Mouse (Mus musculus): ENCODE data around the gene Gm1043. TPM values are rescaled to one million over a fixed set of nuclear protein-coding genes. Genes with fewer than 3 reads are reported as not detected.

The Gm1043 gene
- total RNA-seq (2015; ENCODE audit: low replicate concordance): 1.7 TPM in 1 of 2 replicates, not detected in the other
- 0.08 and 0.77 TPM in 2 replicates for total RNA-seq (2017; ENCODE audit: low replicate concordance)

- ATAC-seq (replicated peaks; ENCODE audit: low FRiP score, poor library complexity, severe bottlenecking): no peak
Measured at GRCm38 (mm10) chr5:37085241-37085640, at the start of gene Gm1043. TSS of gene Gm1043 (plus strand) at chr5:37085370.

GRCm38 (mm10) chr5:37035896-37036295 is 49.3 kb upstream of the Gm1043 start:
- ATAC-seq (replicated peaks; ENCODE audit: low FRiP score, poor library complexity, severe bottlenecking): no peak

DNA sequence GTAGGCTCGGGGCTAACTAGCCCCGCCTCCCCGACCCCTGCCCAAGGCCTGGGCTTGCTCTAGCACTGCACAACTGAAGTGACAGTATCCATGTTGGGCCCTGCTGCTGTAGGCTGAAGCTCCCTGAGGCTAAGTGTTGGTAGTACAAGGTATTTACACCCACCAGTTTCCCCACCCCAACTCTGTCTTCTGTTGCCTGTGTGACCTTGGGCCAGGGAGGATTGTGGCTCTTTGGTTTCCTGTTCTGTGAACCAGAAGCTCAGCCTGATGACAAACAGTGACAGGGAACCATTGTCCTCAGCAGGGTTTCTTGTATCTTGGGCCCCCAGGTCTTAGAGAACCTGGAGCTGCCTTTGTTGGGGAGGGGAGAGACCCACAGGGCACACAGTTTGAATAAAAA is 48.3 kb upstream of the Gm1043 start:
- ATAC-seq (replicated peaks; ENCODE audit: low FRiP score, poor library complexity, severe bottlenecking): no peak

GRCm38 (mm10) chr5:37039908-37040307 is 45.3 kb upstream of the Gm1043 start:
- ATAC-seq (replicated peaks; ENCODE audit: low FRiP score, poor library complexity, severe bottlenecking): no peak

DNA sequence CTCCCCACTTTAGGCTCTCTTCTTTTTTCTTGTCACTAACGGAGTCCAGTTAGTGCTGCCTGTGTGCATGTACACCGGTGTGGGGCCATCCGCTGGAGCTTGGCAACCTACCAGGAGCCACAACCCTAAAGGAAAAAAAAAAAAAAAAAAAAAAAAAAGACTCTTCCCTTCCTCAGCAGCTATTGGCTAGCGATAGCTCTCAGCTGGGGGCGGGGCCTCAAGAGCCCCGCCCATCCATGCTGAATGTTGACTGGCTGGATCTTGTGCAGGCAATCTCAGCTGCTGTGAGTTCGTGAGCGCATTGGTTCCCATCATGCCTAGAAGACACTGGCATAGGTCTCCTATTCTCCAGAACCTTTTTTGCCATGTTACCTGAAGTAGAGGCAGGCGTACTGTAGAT is 44.5 kb upstream of the Gm1043 start:
- ATAC-seq (replicated peaks; ENCODE audit: low FRiP score, poor library complexity, severe bottlenecking): no peak

DNA sequence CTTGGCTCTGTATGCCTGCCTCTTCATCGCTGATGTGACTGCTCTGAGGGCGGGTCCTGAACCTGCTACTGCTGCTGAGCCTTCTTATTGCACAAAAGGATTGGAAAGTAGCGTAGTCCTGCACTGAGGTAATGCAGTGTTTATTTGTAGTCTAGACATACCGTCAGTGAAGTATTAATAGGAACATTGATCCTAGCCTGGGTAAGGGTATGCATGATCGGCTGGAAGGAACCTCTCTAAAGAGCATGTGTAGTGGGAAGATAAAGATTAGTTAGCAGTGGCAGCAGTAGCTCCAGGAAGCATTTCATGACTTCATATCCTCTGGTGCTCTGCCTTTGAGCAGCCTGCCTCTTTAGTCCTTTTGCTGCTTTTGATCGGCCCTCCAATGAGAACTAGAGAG is 43.5 kb upstream of the Gm1043 start:
- no peak for ATAC-seq (replicated peaks; ENCODE audit: low FRiP score, poor library complexity, severe bottlenecking)

DNA sequence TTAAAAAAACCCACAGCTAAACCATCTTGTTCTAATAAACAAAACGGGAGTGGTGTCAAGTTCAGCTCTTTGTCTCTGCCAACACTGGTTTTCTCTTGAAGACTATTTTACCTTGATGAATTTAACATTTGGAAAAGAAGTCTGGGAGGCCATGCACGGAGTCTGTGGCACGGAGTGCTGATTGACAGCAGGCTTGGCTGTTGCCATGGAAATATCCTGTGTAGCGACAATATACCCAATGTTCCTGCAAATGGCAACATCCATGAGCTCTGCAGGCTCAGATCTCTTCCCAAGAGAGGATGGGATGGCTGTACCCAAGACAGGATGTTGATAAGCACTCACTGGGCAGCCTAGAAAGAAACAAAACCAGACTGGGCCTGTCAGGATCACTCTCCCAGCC is 42.2 kb upstream of the Gm1043 start:
- ATAC-seq (replicated peaks; ENCODE audit: low FRiP score, poor library complexity, severe bottlenecking): no peak

- no peak for ATAC-seq (replicated peaks; ENCODE audit: low FRiP score, poor library complexity, severe bottlenecking)
Measured at GRCm38 (mm10) chr5:37044793-37045192, 40.4 kb upstream of the Gm1043 start.

GRCm38 (mm10) chr5:37045582-37045981 is 39.6 kb upstream of the Gm1043 start:
- ATAC-seq (replicated peaks; ENCODE audit: low FRiP score, poor library complexity, severe bottlenecking): no peak

- ATAC-seq (replicated peaks; ENCODE audit: low FRiP score, poor library complexity, severe bottlenecking): no peak
Measured at GRCm38 (mm10) chr5:37046791-37047190, 38.4 kb upstream of the Gm1043 start.

GRCm38 (mm10) chr5:37047206-37047915 is 37.8 kb upstream of the Gm1043 start:
- ATAC-seq (replicated peaks; ENCODE audit: low FRiP score, poor library complexity, severe bottlenecking): no peak

GRCm38 (mm10) chr5:37047992-37048391 is 37.2 kb upstream of the Gm1043 start:
- no peak for ATAC-seq (replicated peaks; ENCODE audit: low FRiP score, poor library complexity, severe bottlenecking)

DNA sequence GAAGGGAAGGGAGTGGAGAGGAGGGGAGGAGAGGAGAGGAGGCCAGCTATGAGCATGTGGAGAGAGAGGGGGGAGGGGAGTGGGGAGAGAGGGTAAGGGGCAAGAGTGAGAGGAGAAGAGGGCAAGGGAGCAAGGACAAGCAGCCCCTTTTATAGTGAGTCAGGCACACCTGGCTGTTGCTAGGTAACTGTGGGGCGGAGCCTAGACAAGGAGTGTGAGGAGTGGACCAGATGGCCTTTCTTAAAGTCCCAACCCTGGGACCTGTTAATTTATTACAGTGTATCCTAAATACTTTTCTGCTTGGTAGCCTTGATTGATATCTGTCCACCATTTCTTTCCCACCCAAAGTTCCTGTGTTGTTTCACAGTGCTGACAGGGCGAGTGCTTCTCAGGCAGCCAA is 36.1 kb upstream of the Gm1043 start:
- no peak for ATAC-seq (replicated peaks; ENCODE audit: low FRiP score, poor library complexity, severe bottlenecking)

DNA sequence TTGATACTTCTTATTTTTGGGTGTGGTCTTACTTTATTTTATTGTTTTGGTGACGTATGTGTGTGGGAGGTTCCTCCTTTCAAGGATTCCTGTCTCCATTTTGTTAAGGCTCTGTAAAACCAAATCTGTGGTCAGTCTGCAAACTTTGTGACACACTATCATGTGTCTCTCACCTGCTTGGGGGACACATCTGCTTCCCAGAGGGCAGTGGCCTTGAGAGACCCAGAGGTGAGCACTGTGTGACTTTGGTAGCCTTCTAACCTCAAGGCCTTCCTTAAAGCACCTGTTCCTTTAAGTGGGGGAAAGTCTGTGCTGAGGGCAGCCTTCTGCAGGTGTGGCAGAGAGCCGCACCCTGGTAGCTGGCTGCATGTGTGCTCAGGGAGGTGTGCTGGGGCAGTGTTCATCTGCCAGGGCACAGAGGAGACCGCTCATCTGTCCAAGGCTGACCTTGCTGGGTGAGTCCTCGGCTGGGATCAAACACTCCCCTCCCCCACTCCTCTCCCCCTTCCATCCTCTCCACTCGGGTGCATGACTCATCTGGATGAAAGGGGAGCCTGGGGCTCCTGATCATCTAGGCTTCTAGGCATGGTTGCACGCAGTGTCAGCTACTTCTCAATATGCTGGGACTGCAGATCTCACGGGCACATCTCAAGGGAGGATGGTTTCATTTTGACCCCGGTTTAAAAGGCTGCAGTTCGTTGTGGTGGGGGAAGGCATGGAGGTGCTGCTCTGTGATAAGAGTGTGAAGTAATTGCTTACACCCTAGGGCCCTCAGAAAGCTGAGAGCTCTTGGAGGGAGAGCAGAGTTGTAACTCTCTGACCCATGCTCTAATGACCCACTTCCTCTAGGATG is 34.4 kb upstream of the Gm1043 start:
- ATAC-seq (replicated peaks; ENCODE audit: low FRiP score, poor library complexity, severe bottlenecking): no peak

DNA sequence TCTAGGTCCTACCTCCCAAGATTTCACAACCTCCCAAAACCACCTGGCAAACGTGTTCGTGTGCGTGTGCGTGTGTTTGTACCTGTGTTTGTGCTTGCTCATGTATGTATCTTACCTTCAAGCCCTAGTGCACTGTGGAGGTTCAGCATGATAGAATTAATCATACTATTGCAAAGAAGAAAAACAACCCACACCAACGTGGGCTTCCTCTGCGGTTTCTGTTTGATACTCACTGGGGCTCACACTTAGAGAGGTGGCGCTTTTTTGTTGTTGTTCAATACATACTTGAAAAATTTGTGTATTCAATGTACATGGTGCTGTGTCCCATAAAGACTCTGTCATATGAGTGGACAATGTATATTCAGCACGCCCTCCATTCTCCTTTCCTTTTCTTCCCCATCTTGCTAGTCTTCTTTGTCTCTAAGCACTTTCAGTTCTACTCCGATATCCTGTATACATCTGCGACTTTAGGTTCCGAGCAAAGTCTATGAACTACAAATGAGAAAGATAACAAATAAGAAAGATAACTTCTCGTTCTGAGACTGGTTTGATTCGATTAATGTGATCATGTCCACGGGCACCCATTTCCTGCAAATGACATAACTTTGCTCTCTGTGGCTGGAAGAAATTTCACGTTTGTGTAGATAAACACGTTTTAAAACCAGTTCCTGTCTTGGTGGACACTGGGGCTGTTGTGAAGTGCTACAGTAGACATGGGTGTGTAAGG is 33.6 kb upstream of the Gm1043 start:
- ATAC-seq (replicated peaks; ENCODE audit: low FRiP score, poor library complexity, severe bottlenecking): no peak

DNA sequence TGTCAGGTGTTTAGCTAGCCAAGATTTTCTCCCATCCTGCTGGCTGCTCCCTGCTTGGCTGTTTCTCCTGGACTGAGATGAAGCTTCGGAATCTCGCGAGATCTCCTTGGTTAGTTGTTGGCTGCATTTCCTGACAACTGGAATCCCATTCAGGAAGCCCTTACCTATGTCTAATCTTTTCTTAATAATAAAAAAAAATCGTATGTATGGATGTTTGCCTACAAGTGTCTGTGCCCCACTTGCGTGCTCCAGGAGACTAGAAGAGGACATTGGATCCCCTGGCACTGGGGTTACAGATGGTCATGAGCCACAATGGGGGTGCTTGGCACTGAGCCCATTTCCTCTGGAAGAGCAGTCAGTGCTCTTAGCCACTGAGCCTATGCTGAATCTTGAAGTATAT is 32.3 kb upstream of the Gm1043 start:
- no peak for ATAC-seq (replicated peaks; ENCODE audit: low FRiP score, poor library complexity, severe bottlenecking)

GRCm38 (mm10) chr5:37055789-37056188 is 29.4 kb upstream of the Gm1043 start:
- ATAC-seq (replicated peaks; ENCODE audit: low FRiP score, poor library complexity, severe bottlenecking): no peak

- ATAC-seq (replicated peaks; ENCODE audit: low FRiP score, poor library complexity, severe bottlenecking): no peak
Measured at GRCm38 (mm10) chr5:37056471-37056870, 28.7 kb upstream of the Gm1043 start.

GRCm38 (mm10) chr5:37061612-37062011 is 23.6 kb upstream of the Gm1043 start:
- no peak for ATAC-seq (replicated peaks; ENCODE audit: low FRiP score, poor library complexity, severe bottlenecking)

Data from erythroid progenitor cell, adult 5-6 weeks (primary cell).